Mouse (Mus musculus) T-helper 2 cell (primary cell): ENCODE measurements around the gene Adgre5.

Experiments used
- in situ Hi-C: fragments of 300-600 bp; cut with MboI, MseI; formaldehyde crosslinking; loops from one replicate; pipeline ENCODE4 v1.15.1; 2025; ENCODE audit warnings: high pct_unique_total_duplicates

Adgre5 gene

DNA sequence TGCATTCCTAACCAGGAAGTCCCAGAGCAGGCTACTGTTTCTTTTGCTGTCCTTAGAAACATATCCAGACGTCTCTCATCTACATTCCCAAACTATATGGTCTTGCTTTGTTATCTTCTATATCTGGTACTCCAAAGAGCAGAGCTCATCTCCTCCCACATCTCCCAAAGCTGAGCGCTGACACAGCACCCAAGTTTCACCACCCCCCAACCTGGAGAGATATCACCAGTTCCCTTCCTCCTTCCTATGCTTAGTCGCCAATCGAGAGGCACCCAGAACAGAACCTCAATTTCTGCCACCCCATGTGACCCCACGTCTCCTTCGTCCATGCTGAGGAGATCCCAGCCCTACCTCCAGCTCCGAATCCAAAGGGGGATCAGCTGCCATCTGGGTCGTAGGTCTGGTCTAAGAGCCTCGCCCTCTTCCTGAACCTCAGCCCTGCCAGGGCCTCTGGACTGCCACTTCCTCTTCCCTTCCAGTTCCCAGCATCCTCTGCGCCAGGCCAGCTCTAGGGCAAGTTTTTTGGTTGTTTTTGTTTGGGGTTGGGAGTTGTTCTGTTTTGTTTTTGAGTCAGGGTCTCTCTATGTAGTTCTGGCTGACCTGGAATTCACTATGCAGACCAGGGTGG, 47.4 kb downstream of the Adgre5 start:
- in situ Hi-C loops: no loop called here

DNA sequence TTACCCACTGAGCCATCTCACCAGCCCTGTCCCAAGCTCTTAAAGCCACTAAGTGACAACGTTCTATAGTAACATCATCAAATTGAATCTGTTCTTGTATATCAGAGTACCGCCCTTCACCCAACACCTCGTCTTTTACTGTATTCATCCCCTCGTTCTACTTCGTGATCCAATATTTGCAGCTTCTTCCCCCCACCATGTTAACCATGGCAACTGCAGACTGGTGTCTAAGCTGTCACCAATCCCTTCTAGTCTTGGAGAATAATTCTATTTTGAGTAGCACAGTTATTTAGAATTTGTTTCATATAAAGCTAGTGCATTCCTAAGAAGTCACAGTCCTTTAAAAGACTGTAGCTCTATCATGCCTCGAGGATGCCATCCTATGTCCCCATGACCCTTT, 51.9 kb downstream of the Adgre5 start:
- in situ Hi-C loops: no loop called here

DNA sequence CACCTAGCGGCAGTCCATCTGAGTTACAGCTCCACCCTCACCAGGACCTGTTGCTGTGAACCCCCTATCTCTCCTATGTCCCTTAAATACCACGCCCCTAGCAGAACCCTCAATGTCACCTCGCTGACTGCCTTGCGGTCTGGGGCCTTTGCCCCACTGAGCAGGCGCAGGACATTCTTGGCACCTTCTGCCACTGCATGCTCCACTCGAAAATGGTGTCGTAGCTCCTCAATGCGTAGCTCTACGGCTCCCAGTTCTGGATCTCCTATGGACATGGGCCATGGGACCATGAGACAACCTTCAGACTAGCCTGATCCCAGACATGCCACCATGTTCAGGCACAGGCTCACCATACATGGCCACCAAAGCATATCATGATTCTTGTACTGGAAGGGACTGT, 56.6 kb downstream of the Adgre5 start:
- in situ Hi-C loops: no loop called here

DNA sequence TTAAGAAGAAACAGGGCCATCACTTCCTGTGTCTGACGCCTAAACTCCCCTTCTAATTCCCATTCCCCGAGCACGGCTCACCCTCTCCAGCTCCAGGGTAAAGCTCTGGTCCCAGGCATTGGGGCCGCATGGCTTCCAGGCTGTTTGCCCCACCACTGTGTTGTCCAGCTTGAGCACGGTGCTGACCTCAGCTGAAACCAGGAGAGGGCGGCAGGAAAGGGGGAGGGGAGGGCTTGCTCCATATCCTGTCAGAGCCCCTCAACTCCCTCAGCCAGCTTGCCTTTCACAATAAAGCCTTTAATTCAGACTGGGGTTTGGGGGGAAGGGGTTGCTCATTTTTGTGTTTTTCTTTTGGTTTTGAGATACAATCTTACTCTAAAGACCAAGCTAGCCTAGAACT, 60.0 kb downstream of the Adgre5 start:
- in situ Hi-C loops: no loop called here

DNA sequence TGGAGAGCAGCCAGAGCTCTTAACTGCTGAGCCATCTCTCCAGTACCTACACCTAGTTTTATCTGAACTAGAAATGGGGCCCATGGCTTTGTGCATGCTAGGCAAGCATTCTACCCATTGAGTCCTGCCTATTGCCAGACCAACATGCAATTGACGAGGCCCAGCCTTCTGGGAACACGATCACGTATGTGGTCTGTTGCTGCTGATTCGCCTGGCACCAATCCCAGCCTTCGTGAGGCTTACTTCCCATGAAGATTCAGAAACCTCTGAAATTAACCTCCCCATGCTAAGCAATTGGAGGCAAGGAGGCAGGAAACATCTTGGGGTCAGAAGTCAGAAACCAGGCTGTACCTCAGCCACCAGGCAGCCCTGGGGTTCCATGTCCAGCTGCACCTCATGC, 60.5 kb downstream of the Adgre5 start:
- in situ Hi-C loops: no loop called here

DNA sequence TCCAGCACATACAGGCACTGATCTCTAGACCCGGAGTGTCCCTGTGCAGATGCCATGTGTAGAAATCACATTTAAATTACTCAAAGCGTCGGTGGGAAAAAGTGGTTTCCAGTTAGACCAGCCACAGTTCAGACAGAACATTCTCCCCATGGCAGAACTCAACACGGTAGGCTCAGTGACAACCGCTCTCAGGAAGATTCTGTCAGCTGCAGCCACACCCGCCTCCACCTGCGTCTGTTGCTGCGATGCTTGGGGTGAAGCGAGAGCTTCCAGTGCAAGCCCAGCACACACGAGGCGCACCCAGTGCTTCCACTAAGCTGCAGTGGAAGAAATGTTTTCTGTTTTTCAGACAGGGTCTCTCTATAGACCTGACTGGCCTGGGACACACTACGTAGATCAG, 61.3 kb downstream of the Adgre5 start:
- in situ Hi-C loops: no loop called here

DNA sequence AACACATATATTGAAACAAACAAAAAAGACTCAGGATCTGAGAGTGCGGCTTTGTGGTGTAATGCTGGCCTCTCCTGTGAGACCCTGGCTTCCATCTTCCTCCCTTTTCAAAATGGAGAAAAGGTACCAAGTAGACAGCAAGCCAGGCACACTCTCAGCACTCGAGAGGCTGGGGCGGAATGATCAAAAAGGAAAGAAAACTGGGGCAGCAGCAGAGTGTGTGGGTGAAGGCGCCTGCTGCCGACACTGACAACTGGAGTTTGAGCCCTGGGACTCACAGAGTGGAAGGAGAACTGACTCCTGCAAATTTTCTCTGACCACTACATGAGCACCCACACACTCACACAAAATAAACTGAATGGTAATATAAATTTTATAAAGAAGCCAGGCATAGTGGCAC, 66.6 kb downstream of the Adgre5 start:
- in situ Hi-C loops: no loop called here
